Mouse (Mus musculus) heart, adult 2 months (tissue): ENCODE results near the gene Pear1. TPM values are rescaled to one million over a fixed set of nuclear protein-coding genes. Genes with fewer than 3 reads are reported as not detected.

Source experiments
- DNase-seq, 2 experiments: peaks; one replicate each; pipeline ENCODE4 v3.0.0; 2021
- H3K27ac ChIP-seq: fragments of 200-600 bp; 2 replicates; pipeline ENCODE4 v1.8.1; 2022
- H3K27me3 ChIP-seq: fragments of 200-500 bp; 2 replicates; pipeline ENCODE4 v1.6.1; 2012; ENCODE audit warnings: mild to moderate bottlenecking, low read length, inconsistent platforms, mixed read lengths; ENCODE audit not compliant: control insufficient read depth, insufficient read depth
- H3K36me3 ChIP-seq: fragments of 200-500 bp; 2 replicates; pipeline ENCODE4 v1.6.1; 2012; ENCODE audit warnings: low read length, inconsistent platforms; ENCODE audit not compliant: control insufficient read depth, insufficient read depth
- H3K4me1 ChIP-seq: fragments of 200-500 bp; 2 replicates; pipeline ENCODE4 v1.6.1; 2011; ENCODE audit warnings: low read length; ENCODE audit not compliant: control insufficient read depth, insufficient read depth
- H3K4me3 ChIP-seq: fragments of 200-600 bp; 2 replicates; pipeline ENCODE4 v1.8.1; 2022
- H3K79me2 ChIP-seq: fragments of 200-500 bp; replicated peaks from 2 replicates; pipeline ENCODE4 v1.6.1; 2012; ENCODE audit warnings: mild to moderate bottlenecking, inconsistent platforms, low read length, moderate library complexity, mixed read lengths; ENCODE audit not compliant: control insufficient read depth, insufficient read depth
- H3K9ac ChIP-seq: fragments of 200-500 bp; 2 replicates; pipeline ENCODE4 v1.6.1; 2012; ENCODE audit warnings: low read depth, mild to moderate bottlenecking, control low read depth, inconsistent platforms, low read length, mixed read lengths
- CTCF ChIP-seq: fragments of 200-600 bp; IDR thresholded peaks from 2 replicates; pipeline ENCODE4 v1.8.1; 2022; ENCODE audit warnings: antibody characterized with exemption, mild to moderate bottlenecking, moderate library complexity
- EP300 ChIP-seq: fragments of 200-500 bp; IDR thresholded peaks from 2 replicates; pipeline ENCODE4 v1.6.1; 2011; ENCODE audit warnings: low read depth, low read length, control low read depth; ENCODE audit not compliant: insufficient read depth
- POLR2A ChIP-seq: fragments of 200-500 bp; IDR thresholded peaks from 2 replicates; pipeline ENCODE4 v1.6.1; 2011; ENCODE audit warnings: mild to moderate bottlenecking, low read depth, low read length, control low read depth; ENCODE audit not compliant: insufficient read depth
- WGBS: fragments of 180-500 bp; shearing (Covaris S2); methylation state at CpG from one replicate; pipeline ENCODE4 v1.1.7; 2018; 5-methylcytosine and 5-hydroxymethylcytosine counted together
- intact Hi-C: fragments of 180-260 bp; cut with DNase I; formaldehyde crosslinking; loops from one replicate; pipeline ENCODE4 v1.15.1; 2025
- polyA plus RNA-seq: library from polyadenylated mRNA; depleted of rRNA; stranded (reverse); fragments of >200 nt; gene quantifications from 2 replicates; pipeline ENCODE4 v1.2.3, GENCODE M21; 2012
- total RNA-seq, 2 experiments: library from RNA; stranded (reverse); gene quantifications; 2 replicates each; pipeline ENCODE4 v1.2.3; 2021

The Pear1 gene
- total and polyA plus RNA-seq, 3 experiments = 17.1 to 42.5 (median 18.7) TPM

- 51% methylated on average over 23 of the region's 23 CpGs for WGBS
- H3K27ac ChIP-seq = no peak overlapping the region
- no peaks in the 10 kb centered on the region for H3K36me3 ChIP-seq
- intact Hi-C loops = no loop called here
- no peaks in the 10 kb centered on the region; the same call in 1 of the 2 replicates for H3K27me3 ChIP-seq
- no peak for TF ChIP-seq CTCF
- no peak for TF ChIP-seq EP300
- TF ChIP-seq POLR2A = no peak
- H3K4me1 ChIP-seq = no peaks in the 10 kb centered on the region
- H3K79me2 ChIP-seq = no peaks in the 10 kb centered on the region
- no peak overlapping the region for H3K9ac ChIP-seq
- H3K4me3 ChIP-seq = no peak overlapping the region
- DNase-seq = no peak
Measured at GRCm38 (mm10) chr3:87778283-87778682, 45.8 kb downstream of the Pear1 start.

GRCm38 (mm10) chr3:87771088-87771487 is 53.0 kb downstream of the Pear1 start:
- H3K4me3 ChIP-seq = no peak overlapping the region
- no peak overlapping the region for H3K9ac ChIP-seq
- DNase-seq = no peak
- no peaks in the 10 kb centered on the region for H3K36me3 ChIP-seq
- TF ChIP-seq POLR2A = no peak
- TF ChIP-seq EP300 = no peak
- TF ChIP-seq CTCF = no peak
- intact Hi-C loops = loop anchor here (2.0 kb wide), 1 partner anchor 68 kb away; no protein-coding TSS in a partner anchor
- H3K27ac ChIP-seq = no peak overlapping the region
- H3K4me1 ChIP-seq = peaks cover 4% of the 10 kb centered on the region
- 44% methylated on average over 6 of the region's 6 CpGs for WGBS
- H3K79me2 ChIP-seq = no peaks in the 10 kb centered on the region
- no peaks in the 10 kb centered on the region; the same call in 1 of the 2 replicates for H3K27me3 ChIP-seq

- Histone ChIP-seq H3K27ac (no peak overlapping the region), H3K4me3 (no peak overlapping the region), H3K27me3 (no peaks in the 10 kb centered on the region), H3K4me1 (peaks cover 7% of the 10 kb centered on the region), H3K9ac (no peak overlapping the region), H3K36me3 (no peaks in the 10 kb centered on the region), H3K79me2 (no peaks in the 10 kb centered on the region)
- no peak for DNase-seq
- TF ChIP-seq EP300 = no peak
- no peak for TF ChIP-seq POLR2A
- peak; percentile 95 for TF ChIP-seq CTCF
- under 1% methylated on average over 4 of the region's 4 CpGs for WGBS
- intact Hi-C loops = loop anchor here (1.0 to 2.0 kb wide), 2 partner anchors 46 to 69 kb away; no protein-coding TSS in a partner anchor
Measured at GRCm38 (mm10) chr3:87770280-87770679, 53.8 kb downstream of the Pear1 start.

DNA sequence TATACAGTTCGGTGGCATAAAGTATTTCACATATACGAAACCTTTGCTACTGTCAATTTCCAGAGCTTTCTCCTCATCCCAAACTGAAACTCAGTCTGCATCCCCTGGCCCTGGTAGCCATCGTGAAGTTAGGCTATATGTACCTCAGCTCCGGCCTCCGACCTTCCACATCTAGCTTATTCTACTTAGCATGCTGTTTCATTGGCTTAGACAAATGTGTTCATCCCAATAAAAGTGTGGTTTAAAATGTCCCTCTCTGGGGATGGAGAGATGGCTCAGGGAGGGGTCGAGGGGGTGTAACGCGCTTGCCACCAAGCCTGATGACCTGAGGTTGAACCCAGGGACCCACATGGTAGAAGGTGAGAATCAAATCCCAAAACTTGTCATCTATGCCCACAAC is 54.6 kb downstream of the Pear1 start:
- Histone ChIP-seq H3K4me1 (peaks cover 11% of the 10 kb centered on the region), H3K4me3 (peak overlapping the region; percentile 63), H3K27me3 (no peaks in the 10 kb centered on the region), H3K27ac (peak overlapping the region; percentile 93), H3K9ac (no peak overlapping the region), H3K36me3 (no peaks in the 10 kb centered on the region), H3K79me2 (no peaks in the 10 kb centered on the region)
- no peak for DNase-seq
- intact Hi-C loops = loop anchor here (1.0 to 10.0 kb wide), 3 partner anchors 13 to 205 kb away; partner anchors contain the start of genes Lrrc71 and Nes
- TF ChIP-seq EP300 (no peak), POLR2A (no peak), CTCF (no peak)
- WGBS = 77% methylated on average over 8 of the region's 8 CpGs

DNA sequence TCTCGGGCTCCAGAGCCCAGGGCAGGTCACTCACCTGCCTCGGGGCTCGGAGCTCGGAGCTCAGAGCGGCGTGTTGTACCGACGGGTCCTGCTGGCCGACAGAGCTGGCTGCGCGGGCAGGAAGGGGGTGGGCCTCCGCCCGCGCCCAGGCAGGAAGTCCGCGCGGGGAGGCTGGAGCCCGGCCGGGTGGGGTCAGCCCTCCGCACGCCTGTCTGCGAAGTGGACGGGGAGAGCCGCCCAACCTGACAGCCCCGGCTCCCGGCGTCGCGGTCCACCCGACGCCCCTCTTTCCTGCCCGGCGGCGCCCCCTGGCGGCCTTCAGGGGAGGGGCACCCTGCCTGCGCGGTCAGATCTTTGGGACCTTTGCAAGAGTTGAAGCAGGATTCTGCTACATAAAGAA is 55.3 kb downstream of the Pear1 start:
- DNase-seq = peak; percentile 92
- Histone ChIP-seq H3K4me3 (peak overlapping the region; percentile 63), H3K79me2 (no peaks in the 10 kb centered on the region), H3K27ac (peak overlapping the region; percentile 93), H3K9ac (peak overlapping the region; percentile 68), H3K4me1 (peaks cover 13% of the 10 kb centered on the region), H3K36me3 (no peaks in the 10 kb centered on the region), H3K27me3 (no peaks in the 10 kb centered on the region)
- intact Hi-C loops = loop anchor here (1.0 to 10.0 kb wide), 3 partner anchors 13 to 206 kb away; partner anchors contain the start of genes Lrrc71 and Nes
- TF ChIP-seq POLR2A (peak; percentile 83), EP300 (0 out of 2 replicates have a peak, but pooled peaks have one; percentile 45), CTCF (peak; percentile 99; the same call in 1 of the 2 replicates)
- 1% methylated on average over 36 of the region's 37 CpGs for WGBS

GRCm38 (mm10) chr3:87768431-87768830 is 55.7 kb downstream of the Pear1 start:
- H3K27me3 ChIP-seq = no peaks in the 10 kb centered on the region
- TF ChIP-seq POLR2A (no peak), CTCF (no peak), EP300 (no peak)
- no peaks in the 10 kb centered on the region for H3K36me3 ChIP-seq
- intact Hi-C loops = loop anchor here (2.0 to 10.0 kb wide), 2 partner anchors 20 to 206 kb away; partner anchors contain the start of genes Lrrc71 and Nes
- H3K4me3 ChIP-seq = peak overlapping the region; percentile 63
- H3K27ac ChIP-seq = peak overlapping the region; percentile 93
- 34% methylated on average over 6 of the region's 6 CpGs for WGBS
- no peaks in the 10 kb centered on the region for H3K79me2 ChIP-seq
- no peak for DNase-seq
- peaks cover 14% of the 10 kb centered on the region for H3K4me1 ChIP-seq
- H3K9ac ChIP-seq = peak overlapping the region; percentile 73
